Mouse (Mus musculus): ENCODE data around the gene Tmem151a. TPM values are rescaled to one million over a fixed set of nuclear protein-coding genes. Genes with fewer than 3 reads are reported as not detected.

The Tmem151a gene
- polyA plus RNA-seq, 1 experiment from 2014 or later = 2.6 TPM

- Histone ChIP-seq H3K4me1 (replicated peaks; ENCODE audit: control insufficient read depth, insufficient read depth, low read length) (peaks cover 38% of the 10 kb centered on the region), H3K9ac (ENCODE audit: low read depth, low read length) (peak overlapping the region; percentile 63), H3K36me3 (ENCODE audit: control insufficient read depth, insufficient read depth, low read length) (peaks cover 14% of the 10 kb centered on the region), H3K4me2 (peak overlapping the region; percentile 90), H3K4me3 (ENCODE audit: low read depth, low read length) (peak overlapping the region; percentile 45), H3K9me3 (ENCODE audit: control insufficient read depth, low read length) (no peaks in the 10 kb centered on the region), H3K27ac (ENCODE audit: low read depth, low read length) (no peak overlapping the region), H3K27me3 (replicated peaks; ENCODE audit: control insufficient read depth, insufficient read depth, low read length) (peaks cover 2% of the 10 kb centered on the region; the same call in 1 of the 2 replicates)
- WGBS = 8% methylated on average over 30 of the region's 31 CpGs
- no peak for DNase-seq (ENCODE audit: low spot score)
- ATAC-seq (replicated peaks; ENCODE audit: low FRiP score) = no peak
Measured at GRCm38 (mm10) chr19:5097521-5098362, 12.4 kb upstream of the Tmem151a start.

GRCm38 (mm10) chr19:5095887-5096474 is 10.7 kb upstream of the Tmem151a start:
- Histone ChIP-seq H3K4me1 (replicated peaks; ENCODE audit: control insufficient read depth, insufficient read depth, low read length) (peaks cover 38% of the 10 kb centered on the region), H3K36me3 (ENCODE audit: control insufficient read depth, insufficient read depth, low read length) (peaks cover 7% of the 10 kb centered on the region), H3K9ac (ENCODE audit: low read depth, low read length) (no peak overlapping the region), H3K4me2 (0 out of 2 replicates have a peak overlapping the region, but pooled peaks have one; percentile 12), H3K27me3 (replicated peaks; ENCODE audit: control insufficient read depth, insufficient read depth, low read length) (peaks cover 2% of the 10 kb centered on the region; the same call in 1 of the 2 replicates), H3K27ac (ENCODE audit: low read depth, low read length) (no peak overlapping the region), H3K4me3 (ENCODE audit: low read depth, low read length) (no peak overlapping the region), H3K9me3 (ENCODE audit: control insufficient read depth, low read length) (no peaks in the 10 kb centered on the region)
- WGBS = 9% methylated on average over 9 of the region's 9 CpGs
- ATAC-seq (replicated peaks; ENCODE audit: low FRiP score) = no peak
- DNase-seq (ENCODE audit: low spot score) = no peak

- ATAC-seq (replicated peaks; ENCODE audit: low FRiP score) = no peak
- peaks cover 38% of the 10 kb centered on the region for H3K4me1 ChIP-seq (replicated peaks; ENCODE audit: control insufficient read depth, insufficient read depth, low read length)
- no peak overlapping the region for H3K4me3 ChIP-seq (ENCODE audit: low read depth, low read length)
- H3K27me3 ChIP-seq (replicated peaks; ENCODE audit: control insufficient read depth, insufficient read depth, low read length) = peaks cover 2% of the 10 kb centered on the region; the same call in 1 of the 2 replicates
- H3K9me3 ChIP-seq (ENCODE audit: control insufficient read depth, low read length) = no peaks in the 10 kb centered on the region
- H3K9ac ChIP-seq (ENCODE audit: low read depth, low read length) = no peak overlapping the region
- no peak overlapping the region for H3K4me2 ChIP-seq
- WGBS = 47% methylated on average over 11 of the region's 11 CpGs
- peaks cover 12% of the 10 kb centered on the region for H3K36me3 ChIP-seq (ENCODE audit: control insufficient read depth, insufficient read depth, low read length)
- DNase-seq (ENCODE audit: low spot score) = peak; percentile 33
- H3K27ac ChIP-seq (ENCODE audit: low read depth, low read length) = no peak overlapping the region
Measured at GRCm38 (mm10) chr19:5094746-5095417, 9.6 kb upstream of the Tmem151a start.

- DNase-seq (ENCODE audit: low spot score) = peak; percentile 92
- H3K4me3 ChIP-seq (ENCODE audit: low read depth, low read length) = no peak overlapping the region; the same call in 1 of the 2 replicates
- no peak overlapping the region for H3K9ac ChIP-seq (ENCODE audit: low read depth, low read length)
- peak; percentile 73 for ATAC-seq (replicated peaks; ENCODE audit: low FRiP score)
- H3K27ac ChIP-seq (ENCODE audit: low read depth, low read length) = no peak overlapping the region
- WGBS = 1% methylated on average over 21 of the region's 21 CpGs
- H3K4me1 ChIP-seq (replicated peaks; ENCODE audit: control insufficient read depth, insufficient read depth, low read length) = peaks cover 39% of the 10 kb centered on the region
- H3K27me3 ChIP-seq (replicated peaks; ENCODE audit: control insufficient read depth, insufficient read depth, low read length) = peaks cover 2% of the 10 kb centered on the region; the same call in 1 of the 2 replicates
- H3K36me3 ChIP-seq (ENCODE audit: control insufficient read depth, insufficient read depth, low read length) = peaks cover 9% of the 10 kb centered on the region
- H3K9me3 ChIP-seq (ENCODE audit: control insufficient read depth, low read length) = no peaks in the 10 kb centered on the region
- no peak overlapping the region for H3K4me2 ChIP-seq
Measured at GRCm38 (mm10) chr19:5094243-5094632, 8.9 kb upstream of the Tmem151a start.

GRCm38 (mm10) chr19:5093481-5094242 is 8.3 kb upstream of the Tmem151a start:
- no peaks in the 10 kb centered on the region for H3K9me3 ChIP-seq (ENCODE audit: control insufficient read depth, low read length)
- no peak overlapping the region for H3K27ac ChIP-seq (ENCODE audit: low read depth, low read length)
- DNase-seq (ENCODE audit: low spot score) (peak; percentile 30), ATAC-seq (replicated peaks; ENCODE audit: low FRiP score) (no peak)
- WGBS = 73% methylated on average over 12 of the region's 12 CpGs
- H3K36me3 ChIP-seq (ENCODE audit: control insufficient read depth, insufficient read depth, low read length) = peaks cover 9% of the 10 kb centered on the region
- no peak overlapping the region; the same call in 1 of the 2 replicates for H3K4me3 ChIP-seq (ENCODE audit: low read depth, low read length)
- peaks cover 2% of the 10 kb centered on the region; the same call in 1 of the 2 replicates for H3K27me3 ChIP-seq (replicated peaks; ENCODE audit: control insufficient read depth, insufficient read depth, low read length)
- no peak overlapping the region for H3K4me2 ChIP-seq
- 0 out of 2 replicates have a peak overlapping the region, but pooled peaks have one; percentile 8 for H3K9ac ChIP-seq (ENCODE audit: low read depth, low read length)
- peaks cover 41% of the 10 kb centered on the region for H3K4me1 ChIP-seq (replicated peaks; ENCODE audit: control insufficient read depth, insufficient read depth, low read length)

- peaks cover 32% of the 10 kb centered on the region for H3K4me1 ChIP-seq (replicated peaks; ENCODE audit: control insufficient read depth, insufficient read depth, low read length)
- DNase-seq (ENCODE audit: low spot score) (no peak), ATAC-seq (replicated peaks; ENCODE audit: low FRiP score) (no peak)
- H3K4me3 ChIP-seq (ENCODE audit: low read depth, low read length) = no peak overlapping the region
- 89% methylated on average over 10 of the region's 10 CpGs for WGBS
- H3K9ac ChIP-seq (ENCODE audit: low read depth, low read length) = no peak overlapping the region
- H3K27me3 ChIP-seq (replicated peaks; ENCODE audit: control insufficient read depth, insufficient read depth, low read length) = peaks cover 2% of the 10 kb centered on the region; the same call in 1 of the 2 replicates
- peaks cover 9% of the 10 kb centered on the region for H3K36me3 ChIP-seq (ENCODE audit: control insufficient read depth, insufficient read depth, low read length)
- no peak overlapping the region for H3K27ac ChIP-seq (ENCODE audit: low read depth, low read length)
- H3K9me3 ChIP-seq (ENCODE audit: control insufficient read depth, low read length) = no peaks in the 10 kb centered on the region
- H3K4me2 ChIP-seq = no peak overlapping the region
Measured at GRCm38 (mm10) chr19:5092083-5092482, 6.8 kb upstream of the Tmem151a start.

GRCm38 (mm10) chr19:5089324-5089723 is 4.0 kb upstream of the Tmem151a start:
- peaks cover 9% of the 10 kb centered on the region for H3K36me3 ChIP-seq (ENCODE audit: control insufficient read depth, insufficient read depth, low read length)
- no peak overlapping the region; the same call in 1 of the 2 replicates for H3K9ac ChIP-seq (ENCODE audit: low read depth, low read length)
- no peak overlapping the region for H3K27ac ChIP-seq (ENCODE audit: low read depth, low read length)
- WGBS = 87% methylated on average over 4 of the region's 4 CpGs
- peaks cover 20% of the 10 kb centered on the region for H3K4me1 ChIP-seq (replicated peaks; ENCODE audit: control insufficient read depth, insufficient read depth, low read length)
- ATAC-seq (replicated peaks; ENCODE audit: low FRiP score) (no peak), DNase-seq (ENCODE audit: low spot score) (no peak)
- H3K9me3 ChIP-seq (ENCODE audit: control insufficient read depth, low read length) = no peaks in the 10 kb centered on the region
- H3K27me3 ChIP-seq (replicated peaks; ENCODE audit: control insufficient read depth, insufficient read depth, low read length) = peaks cover 22% of the 10 kb centered on the region
- peak overlapping the region; percentile 88 for H3K4me2 ChIP-seq
- H3K4me3 ChIP-seq (ENCODE audit: low read depth, low read length) = peak overlapping the region; percentile 79

Measured in liver, embryonic 11.5 days (tissue).